Mouse (Mus musculus): ENCODE measurements around the gene Gins3.

Gene Gins3

GRCm38 (mm10) chr8:95633262-95634062, at the start of gene Gins3:
TSS of gene Gins3 (plus strand) at chr8:95633453.
- in situ Hi-C loops (cut with MboI; ENCODE audit: low sequenced_read_pairs) = no loop called here

GRCm38 (mm10) chr8:95587339-95587738, 45.9 kb upstream of the Gins3 start:
- in situ Hi-C loops (cut with MboI; ENCODE audit: low sequenced_read_pairs) = no loop called here

- in situ Hi-C loops (cut with MboI; ENCODE audit: low sequenced_read_pairs) = no loop called here
These were observed 44.0 kb upstream of the Gins3 start for GRCm38 (mm10) chr8:95589282-95589681.

GRCm38 (mm10) chr8:95590539-95590938, 42.7 kb upstream of the Gins3 start:
- in situ Hi-C loops (cut with MboI; ENCODE audit: low sequenced_read_pairs) = no loop called here

- in situ Hi-C loops (cut with MboI; ENCODE audit: low sequenced_read_pairs) = no loop called here
These were observed 41.0 kb upstream of the Gins3 start for GRCm38 (mm10) chr8:95592131-95592780.

- in situ Hi-C loops (cut with MboI; ENCODE audit: low sequenced_read_pairs) = no loop called here
These were observed 39.5 kb upstream of the Gins3 start for GRCm38 (mm10) chr8:95593439-95594393.

GRCm38 (mm10) chr8:95595131-95595530, 38.1 kb upstream of the Gins3 start:
- in situ Hi-C loops (cut with MboI; ENCODE audit: low sequenced_read_pairs) = no loop called here

- in situ Hi-C loops (cut with MboI; ENCODE audit: low sequenced_read_pairs) = no loop called here
These were observed 36.4 kb upstream of the Gins3 start for GRCm38 (mm10) chr8:95596841-95597241.

GRCm38 (mm10) chr8:95599861-95600260, 33.4 kb upstream of the Gins3 start:
- in situ Hi-C loops (cut with MboI; ENCODE audit: low sequenced_read_pairs) = loop anchor here (5.0 to 25.0 kb wide), 2 partner anchors 82 to 312 kb away; no protein-coding TSS in a partner anchor

GRCm38 (mm10) chr8:95601306-95601705, 31.9 kb upstream of the Gins3 start:
- in situ Hi-C loops (cut with MboI; ENCODE audit: low sequenced_read_pairs) = loop anchor here (5.0 to 25.0 kb wide), 2 partner anchors 81 to 311 kb away; no protein-coding TSS in a partner anchor

GRCm38 (mm10) chr8:95602168-95602567, 31.1 kb upstream of the Gins3 start:
- in situ Hi-C loops (cut with MboI; ENCODE audit: low sequenced_read_pairs) = loop anchor here (5.0 to 25.0 kb wide), 2 partner anchors 80 to 310 kb away; no protein-coding TSS in a partner anchor

GRCm38 (mm10) chr8:95606509-95606908, 26.7 kb upstream of the Gins3 start:
- in situ Hi-C loops (cut with MboI; ENCODE audit: low sequenced_read_pairs) = loop anchor here (25.0 kb wide), 1 partner anchor 306 kb away; no protein-coding TSS in a partner anchor

- in situ Hi-C loops (cut with MboI; ENCODE audit: low sequenced_read_pairs) = loop anchor here (25.0 kb wide), 1 partner anchor 305 kb away; no protein-coding TSS in a partner anchor
These were observed 26.0 kb upstream of the Gins3 start for GRCm38 (mm10) chr8:95607210-95607609.

- in situ Hi-C loops (cut with MboI; ENCODE audit: low sequenced_read_pairs) = loop anchor here (25.0 kb wide), 1 partner anchor 303 kb away; no protein-coding TSS in a partner anchor
These were observed 23.8 kb upstream of the Gins3 start for GRCm38 (mm10) chr8:95609406-95609805.

GRCm38 (mm10) chr8:95610749-95611148, 22.5 kb upstream of the Gins3 start:
- in situ Hi-C loops (cut with MboI; ENCODE audit: low sequenced_read_pairs) = loop anchor here (25.0 kb wide), 1 partner anchor 302 kb away; no protein-coding TSS in a partner anchor

- in situ Hi-C loops (cut with MboI; ENCODE audit: low sequenced_read_pairs) = loop anchor here (25.0 kb wide), 1 partner anchor 301 kb away; no protein-coding TSS in a partner anchor
These were observed 21.5 kb upstream of the Gins3 start for GRCm38 (mm10) chr8:95611769-95612168.

GRCm38 (mm10) chr8:95616383-95616782, 16.9 kb upstream of the Gins3 start:
- in situ Hi-C loops (cut with MboI; ENCODE audit: low sequenced_read_pairs) = loop anchor here (25.0 kb wide), 1 partner anchor 296 kb away; no protein-coding TSS in a partner anchor

GRCm38 (mm10) chr8:95620046-95620445, 13.2 kb upstream of the Gins3 start:
- in situ Hi-C loops (cut with MboI; ENCODE audit: low sequenced_read_pairs) = loop anchor here (25.0 kb wide), 1 partner anchor 292 kb away; no protein-coding TSS in a partner anchor

- in situ Hi-C loops (cut with MboI; ENCODE audit: low sequenced_read_pairs) = loop anchor here (25.0 kb wide), 1 partner anchor 287 kb away; no protein-coding TSS in a partner anchor
These were observed 8.4 kb upstream of the Gins3 start for GRCm38 (mm10) chr8:95624833-95625232.

- in situ Hi-C loops (cut with MboI; ENCODE audit: low sequenced_read_pairs) = no loop called here
These were observed 413 bp upstream of the Gins3 start for GRCm38 (mm10) chr8:95632840-95633239.
